Mouse (Mus musculus): ENCODE measurements around the gene Ppp1r3d. TPM values are rescaled to one million over a fixed set of nuclear protein-coding genes. Genes with fewer than 3 reads are reported as not detected.

Gene Ppp1r3d
- polyA plus RNA-seq, 1 experiment from 2014 or later = 1.9 TPM

DNA sequence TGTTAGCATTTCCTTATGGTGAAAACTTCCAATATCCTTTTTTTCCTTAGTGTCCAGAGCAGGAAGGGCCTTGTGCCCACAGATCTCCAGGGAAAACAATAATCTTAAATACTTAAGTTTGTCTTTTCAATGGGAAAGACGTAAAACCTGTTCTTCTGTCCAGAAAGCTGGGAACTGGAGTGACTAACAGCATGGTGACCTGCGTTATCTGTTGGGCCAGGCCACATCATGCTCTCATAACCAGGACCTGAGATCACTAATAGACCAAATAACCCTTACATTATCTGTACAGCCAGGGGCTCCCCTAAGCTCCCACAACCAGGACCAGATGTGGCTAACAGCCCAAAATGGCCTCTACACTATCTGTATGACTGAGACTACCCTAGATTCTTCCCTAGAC, 19.6 kb upstream of the Ppp1r3d start:
- Histone ChIP-seq H3K27me3 (ENCODE audit: control insufficient read depth, insufficient read depth, low read length) (no peaks in the 10 kb centered on the region), H3K9me3 (ENCODE audit: control insufficient read depth, low read length) (no peaks in the 10 kb centered on the region), H3K36me3 (ENCODE audit: control insufficient read depth, insufficient read depth, low read length) (no peaks in the 10 kb centered on the region), H3K27ac (replicated peaks; ENCODE audit: low read depth, low read length) (no peak overlapping the region), H3K9ac (replicated peaks; ENCODE audit: low read length) (no peak overlapping the region), H3K4me1 (ENCODE audit: control insufficient read depth, insufficient read depth, low read length) (0 out of 2 replicates have a peak, but pooled peaks cover 7% of the 10 kb centered on the region), H3K4me2 (ENCODE audit: low read length) (no peak overlapping the region), H3K4me3 (replicated peaks; ENCODE audit: low read depth, low read length) (no peak overlapping the region)
- ATAC-seq (ENCODE audit: low FRiP score, low TSS enrichment) = no peak
- no peak for DNase-seq
- 91% methylated on average over 2 of the region's 2 CpGs for WGBS

- Histone ChIP-seq H3K4me2 (ENCODE audit: low read length) (no peak overlapping the region), H3K27ac (replicated peaks; ENCODE audit: low read depth, low read length) (no peak overlapping the region), H3K9ac (replicated peaks; ENCODE audit: low read length) (no peak overlapping the region), H3K27me3 (ENCODE audit: control insufficient read depth, insufficient read depth, low read length) (no peaks in the 10 kb centered on the region), H3K4me3 (replicated peaks; ENCODE audit: low read depth, low read length) (no peak overlapping the region), H3K36me3 (ENCODE audit: control insufficient read depth, insufficient read depth, low read length) (no peaks in the 10 kb centered on the region), H3K9me3 (ENCODE audit: control insufficient read depth, low read length) (no peaks in the 10 kb centered on the region), H3K4me1 (ENCODE audit: control insufficient read depth, insufficient read depth, low read length) (0 out of 2 replicates have a peak, but pooled peaks cover 7% of the 10 kb centered on the region)
- 74% methylated on average over 2 of the region's 2 CpGs for WGBS
- DNase-seq (no peak), ATAC-seq (ENCODE audit: low FRiP score, low TSS enrichment) (no peak)
Observed at GRCm38 (mm10) chr2:178433495-178433894, 19.2 kb upstream of the Ppp1r3d start.

- 90% methylated on average over 4 of the region's 4 CpGs for whole genome bisulfite sequencing
- ATAC-seq (ENCODE audit: low FRiP score, low TSS enrichment) = no peak
- DNase-seq = no peak
Observed at GRCm38 (mm10) chr2:178430231-178430630, 16.0 kb upstream of the Ppp1r3d start, which contains the start of gene Cdh26. TSS of gene Cdh26 (plus strand) at chr2:178430531.

DNA sequence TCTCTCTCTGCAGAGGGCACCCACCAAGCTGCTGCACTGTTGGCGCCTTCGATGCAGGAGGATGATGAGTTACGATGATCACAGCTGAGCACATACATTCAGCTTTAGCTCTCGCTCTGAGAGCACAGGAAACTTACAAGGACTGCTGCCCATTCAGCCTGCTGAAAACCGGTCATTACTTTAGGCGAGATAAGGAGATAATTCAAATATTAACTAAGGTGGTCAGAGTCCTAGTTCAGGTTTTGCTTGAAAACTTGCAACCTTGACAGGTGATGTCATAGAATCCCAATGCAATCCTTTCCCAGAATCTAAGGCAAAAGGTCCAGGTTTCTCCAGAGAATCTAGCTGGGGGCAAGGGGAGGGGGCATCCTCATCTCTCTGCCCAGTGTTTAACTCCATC, 15.2 kb upstream of the Ppp1r3d start:
- Histone ChIP-seq H3K9me3 (ENCODE audit: control insufficient read depth, low read length) (no peaks in the 10 kb centered on the region), H3K4me2 (ENCODE audit: low read length) (no peak overlapping the region), H3K36me3 (ENCODE audit: control insufficient read depth, insufficient read depth, low read length) (no peaks in the 10 kb centered on the region), H3K4me3 (replicated peaks; ENCODE audit: low read depth, low read length) (no peak overlapping the region), H3K27ac (replicated peaks; ENCODE audit: low read depth, low read length) (no peak overlapping the region), H3K27me3 (ENCODE audit: control insufficient read depth, insufficient read depth, low read length) (no peaks in the 10 kb centered on the region), H3K9ac (replicated peaks; ENCODE audit: low read length) (no peak overlapping the region), H3K4me1 (ENCODE audit: control insufficient read depth, insufficient read depth, low read length) (0 out of 2 replicates have a peak, but pooled peaks cover 2% of the 10 kb centered on the region)
- ATAC-seq (ENCODE audit: low FRiP score, low TSS enrichment) = no peak
- no peak for DNase-seq
- 88% methylated on average over 6 of the region's 6 CpGs for WGBS

More at GRCm38 (mm10) chr2:178430231-178430630, 16.0 kb upstream of the Ppp1r3d start, which contains the start of gene Cdh26:
- H3K27ac ChIP-seq (replicated peaks; ENCODE audit: low read depth, low read length) = no peak within 1 kb of the TSS
- no peak within 1 kb of the TSS for H3K4me3 ChIP-seq (replicated peaks; ENCODE audit: low read depth, low read length)
- H3K27me3 ChIP-seq (ENCODE audit: control insufficient read depth, insufficient read depth, low read length) = no peaks in the 10 kb centered on the region
- 0 out of 2 replicates have a peak, but pooled peaks cover 2% of the 10 kb centered on the region for H3K4me1 ChIP-seq (ENCODE audit: control insufficient read depth, insufficient read depth, low read length)
- H3K36me3 ChIP-seq (ENCODE audit: control insufficient read depth, insufficient read depth, low read length) = no peaks in the 10 kb centered on the region
- no peak within 1 kb of the TSS for H3K9ac ChIP-seq (replicated peaks; ENCODE audit: low read length)
- no peaks in the 10 kb centered on the region for H3K9me3 ChIP-seq (ENCODE audit: control insufficient read depth, low read length)
- no peak within 1 kb of the TSS for H3K4me2 ChIP-seq (ENCODE audit: low read length)

GRCm38 (mm10) chr2:178428676-178429075, 14.4 kb upstream of the Ppp1r3d start:
- H3K4me3 ChIP-seq (replicated peaks; ENCODE audit: low read depth, low read length) = no peak overlapping the region
- 89% methylated on average over 4 of the region's 4 CpGs for WGBS
- ATAC-seq (ENCODE audit: low FRiP score, low TSS enrichment) = no peak

GRCm38 (mm10) chr2:178428183-178428582, 13.9 kb upstream of the Ppp1r3d start:
- no peaks in the 10 kb centered on the region for H3K9me3 ChIP-seq (ENCODE audit: control insufficient read depth, low read length)
- 83% methylated on average over 9 of the region's 9 CpGs for WGBS
- ATAC-seq (ENCODE audit: low FRiP score, low TSS enrichment) = no peak

More at GRCm38 (mm10) chr2:178428676-178429075, 14.4 kb upstream of the Ppp1r3d start:
- Histone ChIP-seq H3K36me3 (ENCODE audit: control insufficient read depth, insufficient read depth, low read length) (no peaks in the 10 kb centered on the region), H3K4me1 (ENCODE audit: control insufficient read depth, insufficient read depth, low read length) (0 out of 2 replicates have a peak, but pooled peaks cover 2% of the 10 kb centered on the region), H3K9ac (replicated peaks; ENCODE audit: low read length) (no peak overlapping the region), H3K4me2 (ENCODE audit: low read length) (no peak overlapping the region), H3K9me3 (ENCODE audit: control insufficient read depth, low read length) (no peaks in the 10 kb centered on the region), H3K27me3 (ENCODE audit: control insufficient read depth, insufficient read depth, low read length) (no peaks in the 10 kb centered on the region), H3K27ac (replicated peaks; ENCODE audit: low read depth, low read length) (no peak overlapping the region)
- DNase-seq = no peak

DNA sequence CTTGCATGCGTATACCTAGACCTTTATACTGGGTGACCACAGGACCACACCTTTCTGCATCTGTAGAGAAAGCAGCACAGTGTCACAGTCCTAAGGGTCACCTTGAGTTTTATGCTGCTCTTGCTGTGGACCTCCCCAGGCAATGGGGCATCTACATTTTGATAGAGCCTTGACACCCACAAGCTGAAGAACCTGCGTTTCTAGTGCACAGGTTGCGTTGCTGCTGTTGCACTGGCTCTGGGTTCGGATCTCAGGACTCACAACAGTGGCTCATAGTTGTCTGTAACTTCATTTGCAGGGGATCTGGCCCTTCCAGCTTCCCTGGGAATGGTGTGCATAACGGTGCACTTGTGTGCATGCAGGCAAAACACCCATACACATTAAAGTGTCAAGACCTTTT, 12.9 kb upstream of the Ppp1r3d start:
- DNase-seq = no peak

More at GRCm38 (mm10) chr2:178428183-178428582, 13.9 kb upstream of the Ppp1r3d start:
- DNase-seq = no peak
- no peak overlapping the region for H3K9ac ChIP-seq (replicated peaks; ENCODE audit: low read length)
- 0 out of 2 replicates have a peak, but pooled peaks cover 2% of the 10 kb centered on the region for H3K4me1 ChIP-seq (ENCODE audit: control insufficient read depth, insufficient read depth, low read length)
- H3K4me2 ChIP-seq (ENCODE audit: low read length) = no peak overlapping the region
- no peak overlapping the region for H3K27ac ChIP-seq (replicated peaks; ENCODE audit: low read depth, low read length)
- H3K36me3 ChIP-seq (ENCODE audit: control insufficient read depth, insufficient read depth, low read length) = no peaks in the 10 kb centered on the region
- no peak overlapping the region for H3K4me3 ChIP-seq (replicated peaks; ENCODE audit: low read depth, low read length)
- H3K27me3 ChIP-seq (ENCODE audit: control insufficient read depth, insufficient read depth, low read length) = no peaks in the 10 kb centered on the region

GRCm38 (mm10) chr2:178426229-178426628, 12.0 kb upstream of the Ppp1r3d start:
- DNase-seq = peak; percentile 86
- WGBS = 50% methylated on average over 4 of the region's 4 CpGs

More for the DNA sequence above, 12.9 kb upstream of the Ppp1r3d start:
- H3K27me3 ChIP-seq (ENCODE audit: control insufficient read depth, insufficient read depth, low read length) = no peaks in the 10 kb centered on the region
- H3K4me2 ChIP-seq (ENCODE audit: low read length) = no peak overlapping the region
- H3K4me1 ChIP-seq (ENCODE audit: control insufficient read depth, insufficient read depth, low read length) = 0 out of 2 replicates have a peak, but pooled peaks cover 5% of the 10 kb centered on the region
- no peak for ATAC-seq (ENCODE audit: low FRiP score, low TSS enrichment)
- H3K36me3 ChIP-seq (ENCODE audit: control insufficient read depth, insufficient read depth, low read length) = no peaks in the 10 kb centered on the region
- no peaks in the 10 kb centered on the region for H3K9me3 ChIP-seq (ENCODE audit: control insufficient read depth, low read length)
- H3K4me3 ChIP-seq (replicated peaks; ENCODE audit: low read depth, low read length) = no peak overlapping the region
- no peak overlapping the region for H3K27ac ChIP-seq (replicated peaks; ENCODE audit: low read depth, low read length)
- H3K9ac ChIP-seq (replicated peaks; ENCODE audit: low read length) = no peak overlapping the region
- 83% methylated on average over 5 of the region's 5 CpGs for WGBS

DNA sequence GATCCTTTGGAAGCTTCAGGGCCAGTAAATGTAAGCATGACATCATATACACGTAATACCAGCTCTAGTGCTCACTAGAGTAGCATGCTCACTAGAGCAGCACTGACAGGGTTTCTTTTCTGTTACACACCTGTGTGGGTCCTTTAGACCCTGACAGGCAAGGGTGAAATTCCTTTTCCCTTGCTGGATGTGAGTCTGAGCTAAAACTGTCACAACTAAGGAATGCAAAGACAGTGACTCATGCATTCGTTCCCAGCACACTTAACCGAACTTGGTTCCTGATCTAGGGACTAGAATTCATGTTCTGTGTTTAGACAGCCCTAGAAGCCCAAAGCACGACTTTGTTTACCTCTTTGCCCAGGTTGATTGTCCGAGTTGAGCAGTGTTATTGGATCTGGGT, 9.0 kb upstream of the Ppp1r3d start:
- 80% methylated on average over 5 of the region's 5 CpGs for WGBS
- Histone ChIP-seq H3K27me3 (ENCODE audit: control insufficient read depth, insufficient read depth, low read length) (no peaks in the 10 kb centered on the region), H3K36me3 (ENCODE audit: control insufficient read depth, insufficient read depth, low read length) (no peaks in the 10 kb centered on the region), H3K4me2 (ENCODE audit: low read length) (no peak overlapping the region), H3K27ac (replicated peaks; ENCODE audit: low read depth, low read length) (0 out of 2 replicates have a peak overlapping the region, but pooled peaks have one; percentile 45), H3K4me1 (ENCODE audit: control insufficient read depth, insufficient read depth, low read length) (0 out of 2 replicates have a peak, but pooled peaks cover 3% of the 10 kb centered on the region), H3K9me3 (ENCODE audit: control insufficient read depth, low read length) (no peaks in the 10 kb centered on the region), H3K4me3 (replicated peaks; ENCODE audit: low read depth, low read length) (no peak overlapping the region), H3K9ac (replicated peaks; ENCODE audit: low read length) (no peak overlapping the region)
- DNase-seq (no peak), ATAC-seq (ENCODE audit: low FRiP score, low TSS enrichment) (no peak)

More at GRCm38 (mm10) chr2:178426229-178426628, 12.0 kb upstream of the Ppp1r3d start:
- Histone ChIP-seq H3K4me3 (replicated peaks; ENCODE audit: low read depth, low read length) (no peak overlapping the region), H3K9me3 (ENCODE audit: control insufficient read depth, low read length) (no peaks in the 10 kb centered on the region), H3K9ac (replicated peaks; ENCODE audit: low read length) (no peak overlapping the region), H3K27ac (replicated peaks; ENCODE audit: low read depth, low read length) (no peak overlapping the region), H3K4me2 (ENCODE audit: low read length) (no peak overlapping the region), H3K27me3 (ENCODE audit: control insufficient read depth, insufficient read depth, low read length) (no peaks in the 10 kb centered on the region), H3K4me1 (ENCODE audit: control insufficient read depth, insufficient read depth, low read length) (0 out of 2 replicates have a peak, but pooled peaks cover 5% of the 10 kb centered on the region), H3K36me3 (ENCODE audit: control insufficient read depth, insufficient read depth, low read length) (no peaks in the 10 kb centered on the region)
- ATAC-seq (ENCODE audit: low FRiP score, low TSS enrichment) = no peak

Data from midbrain, embryonic 14.5 days (tissue).